Mouse (Mus musculus): ENCODE measurements around the gene Tenm3. TPM values are rescaled to one million over a fixed set of nuclear protein-coding genes. Genes with fewer than 3 reads are reported as not detected.

The Tenm3 gene
- polyA plus RNA-seq, 1 experiment from 2014 or later, result 23.4 TPM

GRCm38 (mm10) chr8:48451247-48451635 is 392.5 kb downstream of the Tenm3 start:
- no peak overlapping the region for H3K9ac ChIP-seq (replicated peaks)
- peak overlapping the region; percentile 19 for H3K4me2 ChIP-seq (replicated peaks)
- no peak for ATAC-seq (replicated peaks)
- H3K4me3 ChIP-seq, result no peak overlapping the region
- no peaks in the 10 kb centered on the region for H3K27me3 ChIP-seq
- no peaks in the 10 kb centered on the region for H3K9me3 ChIP-seq
- H3K36me3 ChIP-seq, result no peaks in the 10 kb centered on the region
- H3K27ac ChIP-seq (replicated peaks), result no peak overlapping the region
- WGBS, result 14% methylated on average over 7 of the region's 7 CpGs
- H3K4me1 ChIP-seq, result peaks cover 31% of the 10 kb centered on the region

- Histone ChIP-seq H3K27ac (replicated peaks) (no peak overlapping the region), H3K36me3 (no peaks in the 10 kb centered on the region), H3K4me1 (peaks cover 28% of the 10 kb centered on the region), H3K27me3 (no peaks in the 10 kb centered on the region), H3K4me3 (no peak overlapping the region), H3K9me3 (no peaks in the 10 kb centered on the region), H3K9ac (replicated peaks) (no peak overlapping the region), H3K4me2 (replicated peaks) (peak overlapping the region; percentile 19; the same call in 1 of the 2 replicates)
- ATAC-seq (replicated peaks), result peak; percentile 54; the same call in 1 of the 2 replicates
- 46% methylated on average over 23 of the region's 23 CpGs for WGBS
These were observed 393.1 kb downstream of the Tenm3 start for GRCm38 (mm10) chr8:48450397-48451246.

- no peak overlapping the region for H3K27ac ChIP-seq (replicated peaks)
- 12% methylated on average over 3 of the region's 3 CpGs for WGBS
- peaks cover 32% of the 10 kb centered on the region for H3K4me1 ChIP-seq
- no peaks in the 10 kb centered on the region for H3K9me3 ChIP-seq
- H3K27me3 ChIP-seq, result no peaks in the 10 kb centered on the region
- no peak overlapping the region for H3K4me2 ChIP-seq (replicated peaks)
- no peak overlapping the region for H3K4me3 ChIP-seq
- no peaks in the 10 kb centered on the region for H3K36me3 ChIP-seq
- H3K9ac ChIP-seq (replicated peaks), result no peak overlapping the region
- ATAC-seq (replicated peaks), result no peak
These were observed 394.1 kb downstream of the Tenm3 start for GRCm38 (mm10) chr8:48449625-48450024.

- Histone ChIP-seq H3K4me3 (no peak overlapping the region), H3K27me3 (no peaks in the 10 kb centered on the region), H3K9me3 (no peaks in the 10 kb centered on the region), H3K36me3 (no peaks in the 10 kb centered on the region), H3K9ac (replicated peaks) (no peak overlapping the region), H3K4me1 (peaks cover 23% of the 10 kb centered on the region), H3K4me2 (replicated peaks) (no peak overlapping the region), H3K27ac (replicated peaks) (0 out of 2 replicates have a peak overlapping the region, but pooled peaks have one; percentile 6)
- WGBS, result 53% methylated on average over 4 of the region's 4 CpGs
- no peak for ATAC-seq (replicated peaks)
These were observed 398.1 kb downstream of the Tenm3 start for GRCm38 (mm10) chr8:48445690-48446089.

- no peaks in the 10 kb centered on the region for H3K9me3 ChIP-seq
- H3K36me3 ChIP-seq, result no peaks in the 10 kb centered on the region
- H3K27me3 ChIP-seq, result no peaks in the 10 kb centered on the region
- 93% methylated on average over 12 of the region's 12 CpGs for WGBS
- no peak overlapping the region for H3K4me2 ChIP-seq (replicated peaks)
- H3K4me3 ChIP-seq, result no peak overlapping the region
- H3K27ac ChIP-seq (replicated peaks), result no peak overlapping the region
- H3K4me1 ChIP-seq, result peaks cover 12% of the 10 kb centered on the region
- ATAC-seq (replicated peaks), result no peak
- H3K9ac ChIP-seq (replicated peaks), result no peak overlapping the region
These were observed 404.3 kb downstream of the Tenm3 start for GRCm38 (mm10) chr8:48439491-48439890.

- Histone ChIP-seq H3K9ac (replicated peaks) (no peak overlapping the region), H3K9me3 (no peaks in the 10 kb centered on the region), H3K4me3 (0 out of 2 replicates have a peak overlapping the region, but pooled peaks have one; percentile 0), H3K27ac (replicated peaks) (no peak overlapping the region), H3K27me3 (no peaks in the 10 kb centered on the region), H3K4me1 (peaks cover 12% of the 10 kb centered on the region), H3K4me2 (replicated peaks) (peak overlapping the region; percentile 25), H3K36me3 (no peaks in the 10 kb centered on the region)
- ATAC-seq (replicated peaks), result peak; percentile 57
- 5% methylated on average over 16 of the region's 16 CpGs for WGBS
These were observed 406.1 kb downstream of the Tenm3 start for GRCm38 (mm10) chr8:48437523-48438207.

GRCm38 (mm10) chr8:48425101-48425500 is 418.6 kb downstream of the Tenm3 start:
- Histone ChIP-seq H3K27me3 (no peaks in the 10 kb centered on the region), H3K9ac (replicated peaks) (no peak overlapping the region), H3K9me3 (no peaks in the 10 kb centered on the region), H3K27ac (replicated peaks) (no peak overlapping the region), H3K4me1 (no peaks in the 10 kb centered on the region), H3K36me3 (no peaks in the 10 kb centered on the region), H3K4me3 (no peak overlapping the region), H3K4me2 (replicated peaks) (no peak overlapping the region)
- WGBS, result 88% methylated on average over 11 of the region's 11 CpGs
- no peak for ATAC-seq (replicated peaks)

- Histone ChIP-seq H3K27me3 (no peaks in the 10 kb centered on the region), H3K4me1 (0 out of 2 replicates have a peak, but pooled peaks cover 3% of the 10 kb centered on the region), H3K27ac (replicated peaks) (no peak overlapping the region), H3K4me3 (no peak overlapping the region), H3K4me2 (replicated peaks) (no peak overlapping the region), H3K9me3 (no peaks in the 10 kb centered on the region), H3K9ac (replicated peaks) (no peak overlapping the region), H3K36me3 (no peaks in the 10 kb centered on the region)
- WGBS, result 58% methylated on average over 11 of the region's 11 CpGs
- no peak for ATAC-seq (replicated peaks)
These were observed 426.0 kb downstream of the Tenm3 start for GRCm38 (mm10) chr8:48417714-48418113.

- no peak for ATAC-seq (replicated peaks)
- Histone ChIP-seq H3K9me3 (no peaks in the 10 kb centered on the region), H3K27me3 (no peaks in the 10 kb centered on the region), H3K36me3 (no peaks in the 10 kb centered on the region), H3K9ac (replicated peaks) (no peak overlapping the region), H3K27ac (replicated peaks) (no peak overlapping the region), H3K4me2 (replicated peaks) (no peak overlapping the region), H3K4me1 (no peaks in the 10 kb centered on the region), H3K4me3 (no peak overlapping the region)
- WGBS, result 96% methylated on average over 8 of the region's 8 CpGs
These were observed 432.8 kb downstream of the Tenm3 start for GRCm38 (mm10) chr8:48410916-48411315.

GRCm38 (mm10) chr8:48400572-48400972 is 443.2 kb downstream of the Tenm3 start:
- Histone ChIP-seq H3K27ac (replicated peaks) (peak overlapping the region; percentile 4; the same call in 1 of the 2 replicates), H3K4me2 (replicated peaks) (peak overlapping the region; percentile 47), H3K9ac (replicated peaks) (peak overlapping the region; percentile 32), H3K9me3 (no peaks in the 10 kb centered on the region), H3K27me3 (no peaks in the 10 kb centered on the region), H3K4me1 (peaks cover 8% of the 10 kb centered on the region), H3K4me3 (peak overlapping the region; percentile 13; the same call in 1 of the 2 replicates), H3K36me3 (no peaks in the 10 kb centered on the region)
- ATAC-seq (replicated peaks), result peak; percentile 75
- 6% methylated on average over 12 of the region's 12 CpGs for WGBS

GRCm38 (mm10) chr8:48385833-48386232 is 457.9 kb downstream of the Tenm3 start:
- Histone ChIP-seq H3K27ac (replicated peaks) (0 out of 2 replicates have a peak overlapping the region, but pooled peaks have one; percentile 17), H3K4me1 (peaks cover 6% of the 10 kb centered on the region), H3K9ac (replicated peaks) (no peak overlapping the region), H3K36me3 (no peaks in the 10 kb centered on the region), H3K4me3 (no peak overlapping the region), H3K9me3 (no peaks in the 10 kb centered on the region), H3K27me3 (no peaks in the 10 kb centered on the region), H3K4me2 (replicated peaks) (no peak overlapping the region)
- no peak for ATAC-seq (replicated peaks)
- 65% methylated on average over 10 of the region's 10 CpGs for WGBS

GRCm38 (mm10) chr8:48380035-48380434 is 463.7 kb downstream of the Tenm3 start:
- WGBS, result 89% methylated on average over 12 of the region's 12 CpGs
- ATAC-seq (replicated peaks), result no peak
- H3K4me2 ChIP-seq (replicated peaks), result no peak overlapping the region

More at GRCm38 (mm10) chr8:48380035-48380434, 463.7 kb downstream of the Tenm3 start:
- no peaks in the 10 kb centered on the region for H3K27me3 ChIP-seq
- no peaks in the 10 kb centered on the region for H3K9me3 ChIP-seq
- peaks cover 23% of the 10 kb centered on the region for H3K4me1 ChIP-seq
- no peak overlapping the region for H3K9ac ChIP-seq (replicated peaks)
- no peak overlapping the region for H3K4me3 ChIP-seq
- no peak overlapping the region for H3K27ac ChIP-seq (replicated peaks)
- no peaks in the 10 kb centered on the region for H3K36me3 ChIP-seq
